Comparison of ENCODE assay signal across 22 mouse cellular contexts in genomic region chr9:27164957-27165356, GRCm38 (mm10). TPM values are rescaled to one million over a fixed set of nuclear protein-coding genes. Genes with fewer than 3 reads are reported as not detected.
DNase-seq lines count a peak whose midpoint lies in the region; ATAC-seq and TF ChIP-seq lines count a peak whose summit lies in the region.
"Had no signal": no experiment of that assay in that cellular context is flagged by ENCODE, and none has a peak within 500 bp of the region (broad histone marks: within the 10 kb centered on the region; RNA-seq: fewer than 3 reads in every experiment).

No protein-coding gene starts in this region.

- H3K9me3 ChIP-seq in forebrain, embryonic 10.5 days: no peaks in the 10 kb centered on the region
- H3K9me3 ChIP-seq in forebrain, embryonic 16.5 days (ENCODE audit: control insufficient read depth, low read length): no peaks in the 10 kb centered on the region
- H3K9me3 ChIP-seq: embryonic facial prominence, embryonic 10.5 days; heart, embryonic 15.5 days; hindbrain, embryonic 15.5 days had no signal

- H3K36me3 ChIP-seq in forebrain, embryonic 10.5 days (replicated peaks): no peaks in the 10 kb centered on the region
- H3K36me3 ChIP-seq in forebrain, embryonic 16.5 days (ENCODE audit: control insufficient read depth, insufficient read depth): no peaks in the 10 kb centered on the region
- no peaks in the 10 kb centered on the region for H3K36me3 ChIP-seq in kidney, adult 2 months (ENCODE audit: control insufficient read depth, insufficient read depth, low read length)
- H3K36me3 ChIP-seq: embryonic facial prominence, embryonic 10.5 days; heart, embryonic 15.5 days; hindbrain, embryonic 15.5 days had no signal

- TF ChIP-seq CTCF in kidney, adult 2 months (conservative IDR thresholded peaks at IDR 0.05; ENCODE audit: insufficient read depth, insufficient read length, low read depth, low read length): no peak

- H3K27ac ChIP-seq in forebrain, embryonic 10.5 days: peak overlapping the region; percentile 76
- no peak overlapping the region for H3K27ac ChIP-seq in forebrain, embryonic 16.5 days (ENCODE audit: low read length)
- H3K27ac ChIP-seq in kidney, adult 2 months (ENCODE audit: insufficient read depth, low read depth, low read length): no peak overlapping the region
- H3K27ac ChIP-seq: embryonic facial prominence, embryonic 10.5 days; heart, adult 2 months; heart, embryonic 15.5 days; hindbrain, embryonic 15.5 days had no signal

- ATAC-seq in forebrain, embryonic 16.5 days: no peak
- ATAC-seq: CD4-positive, CD25-positive, alpha-beta regulatory T cell, adult 4 months; intestine, embryonic 16.5 days had no signal

- H3K27me3 ChIP-seq in forebrain, embryonic 10.5 days (ENCODE audit: poor library complexity, severe bottlenecking): no peaks in the 10 kb centered on the region
- H3K27me3 ChIP-seq in forebrain, embryonic 16.5 days (replicated peaks; ENCODE audit: control insufficient read depth, insufficient read depth, low read length): no peaks in the 10 kb centered on the region
- no peaks in the 10 kb centered on the region for H3K27me3 ChIP-seq in kidney, adult 2 months (replicated peaks; ENCODE audit: control insufficient read depth, insufficient read depth, low read length)
- H3K27me3 ChIP-seq: heart, embryonic 15.5 days; hindbrain, embryonic 15.5 days had no signal

- intact Hi-C loops in left cerebral cortex, postnatal 36 days (cut with DNase I): no loop called here

- DNase-seq in forebrain, embryonic 10.5 days (ENCODE audit: extremely low spot score, low spot score): no peak
- DNase-seq in kidney, adult 2 months: peak; percentile 17
- no peak for DNase-seq in kidney, postnatal 4 days
- DNase-seq in retina, embryonic 14.5 days (ENCODE audit: low spot score): peak; percentile 44
- no peak for DNase-seq in left cerebral cortex, postnatal 36 days (ENCODE audit: low spot score in 2 of 2)
- DNase-seq in MN1 (ENCODE audit: low spot score): no peak
- DNase-seq: adrenal gland, adult 2 months; adrenal gland, postnatal 25 days; B cell, adult 2 months; cerebellum, adult 18-20 months; cerebellum, postnatal 10 days; gastrocnemius, postnatal 14 days; heart, adult 2 months; heart, postnatal 14 days; kidney, adult 8-10 months had no signal

- no peak overlapping the region for H3K4me3 ChIP-seq in forebrain, embryonic 10.5 days
- no peak overlapping the region for H3K4me3 ChIP-seq in forebrain, embryonic 16.5 days (replicated peaks; ENCODE audit: low read length)
- H3K4me3 ChIP-seq in kidney, adult 2 months (ENCODE audit: insufficient read depth, low read depth, low read length): no peak overlapping the region
- H3K4me3 ChIP-seq: embryonic facial prominence, embryonic 10.5 days; heart, adult 2 months; heart, embryonic 15.5 days; hindbrain, embryonic 15.5 days had no signal

- WGBS in forebrain, embryonic 10.5 days: 17% methylated on average over 2 of the region's 2 CpGs
- WGBS in forebrain, embryonic 16.5 days: 5% methylated on average over 2 of the region's 2 CpGs
- WGBS in kidney, adult 2 months: 56% methylated on average over 2 of the region's 2 CpGs

- no peak overlapping the region for H3K9ac ChIP-seq in forebrain, embryonic 16.5 days (replicated peaks; ENCODE audit: low read depth, low read length)
- H3K9ac ChIP-seq: heart, embryonic 15.5 days; hindbrain, embryonic 15.5 days had no signal

- H3K4me1 ChIP-seq in forebrain, embryonic 10.5 days: peaks cover 37% of the 10 kb centered on the region
- no peaks in the 10 kb centered on the region for H3K4me1 ChIP-seq in forebrain, embryonic 16.5 days (replicated peaks; ENCODE audit: control insufficient read depth, insufficient read depth, low read length)
- H3K4me1 ChIP-seq in kidney, adult 2 months (ENCODE audit: control insufficient read depth, insufficient read depth, low read length): peaks cover 7% of the 10 kb centered on the region; the same call in 1 of the 2 replicates
- H3K4me1 ChIP-seq: embryonic facial prominence, embryonic 10.5 days; heart, embryonic 15.5 days; hindbrain, embryonic 15.5 days had no signal

- H3K4me2 ChIP-seq in forebrain, embryonic 16.5 days (ENCODE audit: low read length): no peak overlapping the region
- H3K4me2 ChIP-seq: heart, embryonic 11.5 days; heart, embryonic 15.5 days; hindbrain, embryonic 15.5 days had no signal

- no peak for TF ChIP-seq POLR2A in kidney, adult 2 months (IDR thresholded peaks at IDR 0.05; ENCODE audit: low read depth, low read length)

RNA-seq across cellular contexts. Expression of gene Jam3, which starts 9.7 kb away (rescaled TPM):
- polyA plus RNA-seq in forebrain, embryonic 10.5 days (2016; fragmentation: Nextera tagmentation; extraction: Ambion mirVana): 146 and 150 TPM in 2 replicates
- 60.2 and 62.2 TPM in 2 replicates for polyA plus RNA-seq in forebrain, embryonic 16.5 days (2015; fragmentation: Nextera tagmentation; extraction: Ambion mirVana)
- 35.5 and 37.1 TPM in 2 replicates for polyA plus RNA-seq in kidney, adult 2 months (2012; rRNA removed)
- total RNA-seq in left cerebral cortex, postnatal 36 days (2021): 10 to 100 TPM; 34.6 to 38.7 TPM

Comparison
In these comparisons a context has a peak if more than half of its experiments do, and no peak if none do; other contexts are left out.
1. DNase-seq: peak in kidney, adult 2 months (single experiment) and retina, embryonic 14.5 days (single experiment); none in forebrain, embryonic 10.5 days (single experiment), kidney, postnatal 4 days (0 of 2), left cerebral cortex, postnatal 36 days (0 of 2) and MN1 (single experiment).